Mouse (Mus musculus) retina, embryonic 14.5 days (tissue): Measurements from ENCODE around the gene Myo18a.

Experiments used
- DNase-seq: peaks from one replicate; pipeline ENCODE4 v3.0.0-alpha.2; 2015; ENCODE audit warnings: low spot score

The Myo18a gene

DNA sequence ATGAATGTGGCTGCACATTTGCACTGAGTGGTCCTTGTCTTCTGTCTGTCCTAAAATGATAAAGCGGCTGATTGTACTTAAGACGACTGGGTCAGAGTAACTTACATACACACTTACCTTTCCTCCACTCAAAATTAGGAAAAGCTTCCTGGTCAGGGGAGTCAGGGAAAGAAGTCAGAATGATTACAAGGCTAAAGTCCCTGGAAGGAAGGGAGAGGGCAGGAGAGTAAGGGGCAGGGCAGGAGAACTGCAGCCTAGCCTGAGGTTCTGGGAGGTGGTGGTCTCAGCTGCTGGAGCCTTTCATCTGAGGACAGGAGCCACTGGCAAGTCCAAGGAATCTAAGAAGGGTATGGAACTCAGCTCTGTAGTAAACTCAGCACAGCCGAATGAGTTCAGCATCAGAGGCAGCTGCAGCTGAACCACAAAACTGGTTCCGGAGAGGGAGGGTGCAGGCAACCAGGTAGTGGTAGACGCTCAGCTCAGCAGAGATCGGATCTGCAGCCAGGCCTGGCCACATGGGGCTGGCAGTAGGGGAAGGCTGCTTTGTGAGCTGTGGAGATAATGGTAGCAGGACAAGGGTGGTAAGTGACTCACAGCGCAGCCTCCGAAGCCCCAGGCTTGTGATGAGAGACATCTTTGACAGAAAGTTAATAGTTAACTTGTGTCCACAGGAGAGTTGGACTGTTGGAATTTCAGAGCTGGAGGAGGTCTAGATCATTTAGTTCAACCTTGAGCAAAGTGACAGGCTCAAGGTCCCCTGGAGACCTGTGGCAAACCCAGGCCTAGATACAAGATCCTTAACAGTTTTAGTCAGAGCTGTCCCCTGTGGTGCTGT lies 9.1 kb downstream of the Myo18a start:
- no peak for DNase-seq

DNA sequence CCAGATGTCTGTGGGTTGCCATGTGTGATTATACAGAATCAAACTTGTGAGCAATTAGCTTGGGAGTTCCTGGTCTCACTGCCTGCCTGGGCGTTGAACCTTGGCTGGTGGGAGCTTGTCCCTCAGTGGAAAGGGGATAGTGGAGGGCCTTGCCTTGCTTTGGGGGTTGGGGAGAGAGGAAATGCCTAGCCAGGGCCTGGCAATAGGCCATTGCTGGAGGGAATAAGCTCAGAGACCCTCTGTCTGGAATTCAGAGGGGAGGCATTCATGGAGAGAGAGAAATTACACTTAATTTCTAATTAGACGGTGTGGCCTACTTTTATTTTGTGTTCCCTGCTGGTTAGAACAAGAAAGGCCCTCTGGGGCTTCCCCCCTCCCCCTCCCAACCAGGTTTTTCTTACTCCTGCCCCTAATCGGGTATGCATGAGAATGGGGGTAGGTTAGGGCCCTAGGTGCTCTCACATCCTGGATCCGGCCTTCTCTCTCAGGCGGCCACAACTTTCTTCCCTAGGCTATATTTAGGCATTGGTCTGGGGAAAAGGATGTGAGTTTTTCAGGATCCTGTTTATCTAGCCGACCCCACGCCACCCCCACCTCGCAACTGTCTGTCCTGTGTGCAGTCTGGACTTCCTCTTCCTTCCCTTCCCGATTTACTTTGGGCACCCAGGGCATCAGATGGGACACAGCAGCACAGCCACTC lies 12.8 kb downstream of the Myo18a start:
- DNase-seq: no peak

DNA sequence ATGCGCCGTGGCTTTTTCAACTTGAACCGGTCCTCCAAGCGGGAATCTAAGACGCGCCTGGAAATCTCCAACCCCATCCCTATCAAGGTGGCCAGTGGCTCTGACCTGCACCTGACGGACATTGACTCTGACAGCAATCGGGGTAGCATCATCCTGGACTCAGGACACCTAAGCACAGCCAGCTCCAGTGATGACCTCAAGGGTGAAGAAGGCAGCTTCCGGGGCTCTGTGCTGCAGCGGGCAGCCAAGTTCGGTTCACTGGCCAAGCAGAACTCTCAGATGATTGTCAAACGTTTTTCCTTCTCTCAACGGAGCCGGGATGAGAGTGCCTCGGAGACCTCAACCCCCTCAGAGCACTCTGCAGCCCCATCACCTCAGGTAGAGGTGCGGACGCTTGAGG lies 14.4 kb downstream of the Myo18a start:
- no peak for DNase-seq

DNA sequence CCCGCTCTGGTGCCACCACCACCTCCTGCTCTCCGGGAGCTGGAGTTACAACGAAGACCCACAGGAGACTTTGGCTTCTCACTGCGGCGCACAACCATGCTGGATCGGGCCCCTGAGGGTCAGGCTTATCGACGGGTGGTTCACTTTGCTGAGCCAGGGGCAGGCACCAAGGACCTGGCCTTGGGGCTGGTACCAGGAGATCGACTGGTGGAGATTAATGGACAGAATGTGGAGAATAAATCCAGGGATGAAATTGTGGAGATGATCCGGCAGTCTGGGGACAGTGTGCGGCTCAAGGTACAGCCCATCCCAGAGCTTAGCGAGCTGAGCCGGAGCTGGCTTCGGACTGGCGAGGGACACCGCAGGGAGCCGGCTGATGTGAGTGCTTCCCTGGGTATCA lies 14.9 kb downstream of the Myo18a start:
- DNase-seq: no peak

DNA sequence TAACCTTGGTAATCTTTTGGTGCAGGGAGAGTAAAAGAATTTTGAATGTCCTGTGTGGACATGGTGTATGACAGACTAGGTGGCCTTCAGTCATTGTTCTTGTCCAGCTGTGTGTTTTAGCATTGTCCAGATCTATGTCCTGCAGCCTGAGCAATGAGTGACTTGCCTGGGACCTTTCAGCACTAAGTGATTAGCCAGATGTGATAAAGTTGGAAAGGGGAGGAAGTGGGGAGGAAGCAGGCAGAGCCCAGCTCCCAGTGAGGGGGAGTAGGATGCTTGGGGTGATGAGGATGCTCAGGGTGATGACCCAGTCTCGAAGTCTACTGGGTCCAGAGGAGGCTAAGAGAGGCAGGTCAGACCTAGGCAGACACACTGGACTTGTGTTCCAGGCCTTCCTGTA lies 16.2 kb downstream of the Myo18a start:
- no peak for DNase-seq

DNA sequence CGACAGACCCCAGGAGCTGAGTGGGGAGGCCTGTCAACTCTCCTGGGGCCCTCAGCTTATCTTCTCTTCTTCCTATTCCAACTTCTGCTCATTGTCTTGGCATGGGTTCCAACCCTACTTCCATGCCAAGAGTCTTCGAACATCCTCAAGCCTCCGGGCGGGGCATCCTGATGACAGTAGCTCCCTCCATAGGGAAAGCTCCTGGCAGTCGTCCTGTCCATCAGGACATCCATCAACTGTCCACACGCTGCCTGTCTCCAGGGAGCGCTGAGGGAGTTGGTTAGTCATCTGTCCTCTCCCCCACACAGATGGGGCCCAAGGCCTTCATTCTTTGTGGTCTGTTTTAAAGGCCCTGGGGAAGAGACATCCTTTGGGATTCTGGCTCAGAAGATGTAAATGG lies 18.0 kb downstream of the Myo18a start:
- DNase-seq: no peak

DNA sequence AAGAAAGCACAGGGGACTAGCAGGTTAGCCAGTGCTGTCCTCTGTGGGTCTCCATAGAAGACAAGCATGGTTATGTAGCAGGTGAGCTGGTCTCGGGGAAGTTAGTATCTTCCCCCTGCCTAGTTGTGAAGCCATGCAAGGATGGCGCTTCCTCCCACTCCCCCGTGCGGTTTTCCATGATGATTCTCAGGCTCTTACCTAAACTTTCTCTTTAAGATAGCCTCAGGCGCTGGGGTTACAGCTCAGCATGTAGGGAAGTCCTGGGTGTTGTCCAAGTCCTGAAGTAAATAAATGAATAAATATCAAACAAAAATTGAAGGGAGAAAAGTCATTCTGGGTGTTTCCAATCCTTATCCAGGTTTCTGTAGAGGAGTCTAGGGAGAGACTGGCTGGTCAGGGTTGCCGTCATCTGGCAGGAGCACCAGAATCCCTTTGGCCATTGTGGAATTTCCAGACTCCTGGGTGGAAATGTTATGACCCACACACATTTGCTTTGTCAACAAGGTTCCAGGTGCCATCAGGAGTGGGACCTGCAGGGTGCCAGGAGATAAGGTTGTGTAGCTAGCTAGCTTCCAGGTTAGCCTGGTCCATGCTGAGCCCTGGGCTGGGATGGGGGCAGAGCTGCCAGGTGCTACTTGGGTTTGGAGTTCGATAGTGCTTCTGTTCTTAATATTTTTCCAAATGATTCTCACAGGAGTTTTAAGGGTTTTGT lies 19.2 kb downstream of the Myo18a start:
- no peak for DNase-seq

DNA sequence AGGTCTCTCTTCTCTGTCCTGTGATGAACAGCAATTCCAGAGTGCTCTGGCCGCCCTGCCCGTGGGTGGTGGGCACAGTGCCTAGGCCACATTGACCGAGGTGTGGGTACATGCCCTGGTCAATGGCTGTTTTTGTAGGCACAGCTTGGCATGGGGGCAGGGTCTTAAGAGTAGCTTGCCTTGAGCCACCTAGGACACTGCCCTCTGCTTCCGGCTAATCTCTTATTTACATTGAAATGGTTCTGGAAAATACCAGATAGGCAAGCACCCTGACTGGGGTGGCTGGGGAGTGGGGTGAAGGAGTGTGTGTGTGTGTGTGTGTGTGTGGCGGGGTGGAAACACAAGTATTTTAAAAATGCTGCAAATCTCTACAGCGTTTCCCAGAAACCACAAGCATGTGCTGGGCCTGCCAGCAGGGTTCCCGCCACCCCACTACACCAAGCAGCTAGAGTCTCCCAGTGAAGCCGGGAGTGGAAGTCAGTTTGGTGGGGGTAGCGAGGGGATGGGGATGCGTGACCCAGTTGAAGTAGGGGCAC lies 20.2 kb downstream of the Myo18a start:
- DNase-seq: no peak

DNA sequence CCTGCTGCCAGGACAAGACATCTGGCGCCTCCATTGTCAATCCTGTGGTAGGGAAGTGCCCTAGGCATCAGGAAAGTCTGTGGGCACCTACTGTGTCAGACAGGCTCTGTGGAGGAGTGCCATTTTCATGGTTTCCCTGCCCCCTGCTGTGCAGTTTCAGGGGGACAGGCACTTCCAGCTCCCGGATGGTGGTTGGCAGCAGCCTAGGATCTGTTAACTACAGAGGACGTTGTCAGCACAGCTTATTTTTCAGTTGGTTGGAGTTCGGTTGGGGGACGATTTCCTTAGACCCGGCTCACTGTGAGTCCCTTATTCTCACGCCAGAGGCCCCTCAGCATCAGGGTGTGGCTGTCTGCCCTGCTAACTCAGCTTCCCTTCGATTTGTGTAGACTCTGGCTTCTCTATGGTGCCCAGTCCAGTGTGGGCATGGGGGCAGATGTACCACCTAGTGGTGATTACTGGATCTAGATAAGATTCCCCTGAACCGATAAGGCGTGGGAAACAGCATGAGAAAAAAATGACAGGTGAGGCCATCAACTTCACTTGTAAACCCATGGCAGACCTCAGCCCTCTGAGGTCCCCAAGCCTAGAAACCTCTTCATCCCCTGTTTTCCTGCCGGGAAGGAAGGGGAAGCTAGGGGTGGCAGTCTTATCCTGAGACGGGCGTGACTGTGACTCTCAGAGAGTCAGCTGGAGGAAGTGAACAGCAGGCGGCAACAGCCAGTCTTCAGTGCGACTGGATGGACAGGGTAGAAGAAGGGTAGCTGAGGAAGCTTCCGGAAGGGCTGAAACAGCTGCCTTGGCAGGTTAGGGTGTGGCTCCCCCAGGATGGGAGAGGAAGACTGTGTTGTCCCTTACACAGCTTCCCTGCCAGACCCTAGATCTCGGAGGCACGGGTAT lies 21.0 kb downstream of the Myo18a start:
- DNase-seq: peak; percentile 49

DNA sequence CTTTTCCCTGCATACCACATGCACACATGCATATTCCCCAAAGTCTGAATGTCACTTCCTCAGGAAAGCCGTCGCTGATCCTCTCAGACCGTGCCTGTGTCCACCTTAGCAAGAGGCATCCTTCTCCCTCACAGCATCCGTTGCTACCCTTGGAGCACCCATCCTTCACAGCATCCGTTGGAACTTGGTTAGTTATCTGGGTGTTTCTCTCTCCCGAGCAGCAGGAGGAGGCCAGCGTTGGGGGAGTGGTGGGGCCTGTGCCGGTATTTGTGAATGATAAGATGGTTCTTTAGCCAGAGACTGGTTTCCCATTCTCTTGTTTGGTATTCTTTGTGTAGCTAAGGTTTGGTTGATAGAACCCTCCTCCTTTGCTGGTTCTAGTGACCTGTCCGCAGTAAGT lies 21.8 kb downstream of the Myo18a start:
- no peak for DNase-seq

DNA sequence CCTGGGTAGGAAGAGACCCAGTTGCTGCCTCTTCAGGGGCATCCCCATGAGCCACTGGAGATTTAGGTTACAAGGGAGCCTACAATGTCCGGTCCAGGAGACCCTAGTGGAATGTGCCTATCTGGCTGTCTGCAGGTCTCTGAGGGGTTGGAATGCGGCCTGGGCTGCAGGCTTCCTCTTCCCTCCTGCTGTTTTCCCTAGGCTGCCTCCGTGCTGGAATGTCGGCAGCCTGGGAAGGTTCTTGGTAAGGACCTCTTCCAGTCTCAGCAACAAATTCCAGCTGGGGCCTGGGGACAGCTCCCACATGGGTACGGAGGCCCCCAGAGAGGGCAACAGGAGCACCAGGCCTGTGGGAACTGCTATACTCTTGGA lies 22.3 kb downstream of the Myo18a start:
- DNase-seq: peak; percentile 38

DNA sequence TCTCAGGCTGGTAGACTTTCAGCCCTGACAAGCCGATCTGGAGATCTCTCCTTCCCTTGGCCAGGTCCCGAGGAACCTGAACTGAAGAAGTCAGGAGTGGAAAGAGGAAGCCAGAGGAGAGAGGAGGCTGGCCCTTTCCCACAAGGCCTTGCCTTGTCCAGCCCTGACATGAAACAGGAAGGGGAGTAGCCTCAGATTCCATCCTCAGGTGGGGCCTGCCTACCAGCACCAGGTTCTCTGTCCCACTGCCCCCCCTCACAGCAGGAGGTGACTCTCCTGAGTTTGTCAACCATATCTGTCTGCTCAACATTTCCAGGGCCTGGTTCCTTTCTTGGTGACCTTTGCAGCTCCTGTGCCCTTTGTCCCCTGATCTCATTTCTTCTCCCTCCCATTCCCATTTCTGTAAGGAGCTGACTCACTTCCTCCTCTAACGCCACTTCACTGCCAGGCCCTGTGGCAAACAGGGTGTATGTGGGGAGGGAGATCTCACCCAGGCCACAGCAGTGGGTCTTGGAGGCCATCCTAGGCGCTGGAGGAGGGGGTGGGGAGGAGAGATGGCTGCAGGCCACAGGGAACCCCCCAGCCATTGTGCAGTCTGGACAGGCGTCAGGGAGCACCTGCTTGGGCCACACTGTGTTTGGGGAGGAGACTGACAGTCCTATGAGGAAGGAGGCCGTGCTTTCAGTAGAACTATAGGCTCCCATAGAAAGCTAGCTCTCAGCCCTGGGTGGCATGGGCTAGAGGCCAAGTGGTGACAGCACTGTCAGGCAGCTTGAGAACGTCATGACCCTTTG lies 22.9 kb downstream of the Myo18a start:
- no peak for DNase-seq

DNA sequence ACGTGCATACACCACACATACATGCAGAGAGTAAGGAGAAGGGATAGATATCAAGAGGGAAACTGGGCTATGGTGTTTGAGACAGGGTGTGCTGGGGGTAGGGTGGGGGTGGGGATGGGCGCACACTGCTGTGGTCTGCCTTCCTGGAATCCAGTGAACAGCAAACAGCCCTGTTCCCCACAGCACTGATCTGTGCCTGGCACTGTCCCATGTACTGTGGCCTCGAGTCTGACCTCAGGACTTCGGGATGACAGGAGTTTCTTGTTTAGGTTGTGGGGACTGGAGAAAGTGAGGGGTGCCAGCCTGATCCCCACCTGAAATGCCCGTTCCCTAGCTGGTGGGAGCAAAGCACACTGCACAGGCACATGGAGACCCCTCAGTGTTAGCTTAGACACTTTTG lies 24.7 kb downstream of the Myo18a start, which contains the start of gene Gm10277:
Gene Gm10277, minus strand, starts transcription at position 41 of the 400 bp plus-strand sequence.
- no peak for DNase-seq

DNA sequence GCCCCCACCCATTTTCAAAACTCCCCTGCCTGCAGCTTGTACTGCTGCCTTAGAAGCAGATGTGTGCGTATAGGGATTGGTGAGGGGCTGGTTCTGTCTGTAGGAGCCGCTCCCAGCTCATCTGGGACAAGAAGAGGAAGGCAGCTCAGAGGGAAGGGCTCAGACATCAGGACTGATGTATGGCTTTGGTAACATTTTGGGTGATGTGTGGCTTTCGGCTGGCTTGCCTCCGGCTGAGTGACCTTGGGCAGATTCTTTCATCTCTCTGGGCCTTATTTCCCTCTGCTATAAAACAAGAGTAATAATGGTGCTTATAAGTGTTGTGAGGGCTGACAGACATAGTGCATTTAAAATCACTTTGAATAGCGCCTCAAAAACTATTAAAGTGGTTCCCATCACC lies 26.5 kb downstream of the Myo18a start:
- no peak for DNase-seq

DNA sequence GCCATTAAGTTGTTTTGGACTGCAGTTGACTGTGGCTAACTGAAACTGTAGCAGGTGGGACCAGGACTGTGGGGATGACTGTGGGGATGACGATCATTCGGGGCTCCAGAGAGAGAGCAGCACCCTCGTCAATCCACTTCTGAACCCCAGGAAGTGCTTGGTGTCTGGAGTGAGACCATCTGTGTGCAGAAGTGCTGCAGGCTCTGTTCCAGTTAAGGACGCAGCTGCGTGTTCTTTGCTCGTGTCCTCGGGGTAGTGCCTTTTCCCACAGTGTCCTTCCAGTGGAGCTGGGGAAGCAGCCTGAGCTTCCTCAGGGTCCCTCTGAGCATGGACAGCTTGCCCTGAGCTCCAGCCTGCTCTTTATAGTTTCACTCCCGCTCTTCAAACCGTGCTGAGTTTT lies 27.2 kb downstream of the Myo18a start:
- DNase-seq: no peak

DNA sequence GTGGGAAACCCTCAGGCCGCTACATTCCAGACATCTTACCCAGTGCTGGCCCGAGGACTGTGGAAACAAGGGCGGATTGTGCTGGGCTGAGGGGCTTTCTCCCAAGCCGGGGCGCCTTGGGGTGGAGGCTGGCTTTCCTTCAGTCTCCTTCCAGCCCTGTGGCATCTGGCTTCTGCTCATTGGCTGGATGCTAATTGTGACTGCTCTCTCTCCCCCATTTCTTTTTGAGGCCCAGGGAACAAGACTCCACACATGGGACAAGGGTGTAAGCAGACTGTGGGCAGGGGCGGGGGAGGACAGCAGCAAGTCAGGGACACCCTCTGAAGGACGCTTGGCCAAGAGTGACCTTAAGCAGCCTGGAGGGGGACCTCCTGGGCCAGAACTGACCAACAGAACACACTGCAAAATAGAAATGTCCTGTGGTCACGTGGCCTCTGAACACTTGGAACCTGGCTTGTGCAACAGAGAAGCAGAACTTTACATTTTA lies 28.2 kb downstream of the Myo18a start:
- no peak for DNase-seq

DNA sequence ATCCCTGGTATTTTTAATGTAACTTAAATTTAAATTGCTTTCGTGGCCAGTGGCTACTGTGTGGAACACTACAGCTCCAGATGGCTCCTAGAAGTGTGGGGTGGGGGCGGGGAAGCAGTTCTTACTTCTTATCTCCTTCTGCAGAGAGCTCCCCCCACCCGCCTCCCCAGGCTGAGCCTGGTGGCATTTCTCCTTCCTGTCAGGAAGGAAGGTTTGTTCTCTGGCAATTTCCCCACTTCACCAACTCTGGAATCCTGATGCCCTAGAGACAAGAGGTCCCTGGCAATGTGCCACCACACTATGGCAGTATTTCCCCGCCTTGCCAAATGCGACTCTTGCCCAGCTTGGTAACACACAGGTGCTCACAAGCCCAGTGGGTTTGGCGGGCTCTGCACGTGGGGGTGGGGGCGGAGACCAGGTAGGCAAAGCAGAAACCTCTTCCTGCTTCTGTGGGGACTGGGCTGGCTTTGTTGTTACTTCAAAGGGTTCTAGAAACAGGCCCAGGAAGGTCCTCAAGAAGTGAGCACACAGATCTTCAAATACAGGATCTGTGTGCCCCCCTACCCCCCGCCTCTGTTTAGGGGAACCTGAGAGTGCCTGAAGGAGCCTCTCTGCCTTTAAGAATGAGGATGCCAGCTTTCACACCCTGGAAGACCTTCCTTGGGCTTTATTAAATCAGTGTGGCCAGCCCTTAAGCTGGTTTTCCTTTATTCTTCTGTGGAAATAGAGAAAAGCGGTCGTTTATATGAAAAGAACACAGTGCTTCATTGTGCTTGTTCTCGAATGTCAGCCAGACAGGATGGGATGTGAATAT lies 28.9 kb downstream of the Myo18a start:
- DNase-seq: no peak

DNA sequence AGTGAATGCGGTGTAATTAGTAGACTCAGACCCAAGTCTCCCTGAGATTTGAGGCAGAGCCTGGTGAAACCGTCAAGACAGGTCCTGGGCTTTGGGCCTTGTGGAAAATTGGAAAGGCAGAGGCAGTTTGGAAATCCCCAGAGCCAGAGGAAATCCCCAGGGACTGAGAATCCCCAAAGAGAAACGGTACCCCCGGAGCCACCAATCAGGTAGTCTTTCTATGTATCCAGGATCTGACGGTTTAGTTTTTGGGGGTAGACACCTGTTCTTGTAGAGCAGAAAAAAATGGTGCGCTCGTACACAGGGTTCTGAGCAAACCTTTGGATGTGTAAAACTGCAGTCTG lies 29.5 kb downstream of the Myo18a start:
- DNase-seq: no peak

DNA sequence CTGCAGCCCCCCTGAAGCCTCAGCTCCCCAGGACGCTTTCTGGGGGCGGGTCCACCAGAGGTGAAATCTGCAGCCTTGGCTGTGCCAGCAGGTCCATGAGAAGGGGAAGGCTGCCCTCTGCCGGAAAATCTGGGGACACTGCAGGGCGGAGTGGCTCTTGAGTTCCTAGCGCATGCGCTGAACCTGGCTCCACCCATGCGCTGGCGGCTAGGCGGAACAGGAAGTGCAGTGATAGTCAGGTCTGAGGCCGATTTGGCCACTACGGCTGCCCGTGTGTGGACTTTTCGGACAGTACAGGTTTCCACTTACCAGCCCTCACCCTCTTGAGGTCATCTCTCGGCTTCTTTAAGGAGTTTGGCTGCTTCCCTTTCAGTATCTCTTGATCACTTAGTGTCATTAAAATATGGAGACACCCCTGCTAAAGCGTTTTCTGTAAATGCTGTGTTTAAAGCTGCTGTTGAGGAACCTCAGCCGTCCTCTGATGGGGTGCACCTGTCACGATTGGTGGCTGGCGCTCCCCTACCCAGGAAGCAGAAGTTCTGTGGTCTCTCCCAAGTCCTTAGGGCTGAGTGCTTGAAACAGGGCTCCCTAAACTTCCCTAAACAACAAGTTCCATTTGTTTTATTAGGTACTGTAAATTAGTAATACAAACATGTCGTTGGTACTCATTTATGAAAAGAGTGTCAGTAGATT lies 30.3 kb downstream of the Myo18a start:
- peak; percentile 99 for DNase-seq
